Mouse (Mus musculus): ENCODE data around the gene Ndufb6.
A peak's percentile ranks its signal among the peaks of the same experiment; 100 is the strongest.
"Not testable (repeated sequence)": the region's sequence is repeated elsewhere in the genome, so short reads cannot be mapped to it uniquely, and the experiment has no call there.

Ndufb6 gene

DNA sequence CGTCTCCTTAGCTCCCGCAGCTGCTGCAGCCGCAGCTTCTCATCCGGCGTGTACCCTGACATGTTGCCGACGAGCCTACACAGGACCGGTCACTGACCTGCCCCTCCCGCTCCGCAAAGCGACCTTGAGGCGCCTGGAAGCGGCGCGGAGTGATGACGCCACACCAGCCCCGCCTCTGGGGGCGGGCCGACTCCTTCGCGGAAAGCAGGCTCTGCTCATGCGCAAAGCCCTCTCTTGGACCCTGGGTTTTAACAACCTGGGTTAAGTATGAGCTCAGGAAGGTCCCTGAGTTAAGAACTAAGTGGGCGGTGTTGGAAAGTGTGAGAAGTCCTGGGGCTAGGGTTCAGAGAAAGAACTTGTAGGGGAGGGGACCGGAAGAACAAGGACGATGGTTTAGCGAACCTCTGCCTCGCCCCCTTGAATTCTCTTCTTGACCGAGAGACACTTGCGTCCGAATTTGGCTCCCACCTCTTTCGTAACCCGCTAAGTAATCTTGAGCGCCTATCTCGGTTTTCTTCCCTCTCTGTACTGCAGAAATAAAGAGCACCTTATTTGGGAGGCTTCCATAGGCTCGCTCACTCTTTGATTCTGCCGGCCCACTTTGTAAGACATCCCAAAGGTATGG is at the start of gene Ndufb6:
TSS of gene Ndufb6 (minus strand) at position 146 of the 625 bp plus-strand sequence.
- DNase-seq (ENCODE audit: low read depth, low spot score), result peak; percentile 98

DNA sequence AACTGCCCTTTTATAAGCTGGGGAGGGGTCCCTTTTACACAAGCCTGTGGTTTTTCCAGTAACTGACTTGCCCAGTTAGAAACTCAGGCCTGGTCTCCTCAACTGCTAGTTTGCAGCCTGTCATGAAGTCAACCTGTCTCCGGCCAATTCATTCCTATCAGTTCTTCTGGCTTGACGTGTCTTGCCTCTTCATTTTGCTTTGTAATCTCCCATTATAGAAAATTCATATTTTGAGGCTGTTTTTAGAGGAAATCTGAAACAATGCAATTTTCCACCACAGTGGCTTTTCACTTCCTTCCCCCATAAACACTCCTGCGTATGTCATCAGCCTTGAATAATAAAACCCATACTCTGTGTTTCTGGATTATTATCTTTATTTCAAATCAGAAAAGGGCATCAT is 47.9 kb upstream of the Ndufb6 start:
- DNase-seq (ENCODE audit: low read depth, low spot score), result no peak

GRCm38 (mm10) chr4:40324620-40325019 is 45.4 kb upstream of the Ndufb6 start:
- no peak for DNase-seq (ENCODE audit: low read depth, low spot score)

GRCm38 (mm10) chr4:40317404-40317803 is 38.2 kb upstream of the Ndufb6 start:
- no peak for DNase-seq (ENCODE audit: low read depth, low spot score)

- no peak for DNase-seq (ENCODE audit: low read depth, low spot score)
Measured at GRCm38 (mm10) chr4:40313026-40313425, 33.8 kb upstream of the Ndufb6 start.

DNA sequence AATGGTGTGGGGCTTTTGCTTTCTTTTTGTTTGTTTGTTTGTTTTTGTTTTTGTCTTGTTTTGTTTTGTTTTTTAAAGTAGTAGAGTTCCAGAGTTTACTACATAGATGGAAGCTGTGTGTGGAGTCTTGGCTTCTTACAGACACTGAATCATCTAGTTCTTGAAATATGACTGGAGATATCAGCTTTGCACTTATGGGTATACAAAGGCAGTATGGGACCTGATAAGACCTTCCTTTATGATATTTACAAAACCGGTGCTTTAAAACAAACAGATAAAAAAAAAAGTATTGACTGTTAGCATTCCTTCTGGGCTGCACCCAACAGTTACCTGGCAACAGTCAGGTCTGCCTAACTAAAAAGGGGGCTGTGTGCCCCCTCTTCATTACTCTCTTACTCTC is 33.0 kb upstream of the Ndufb6 start:
- no peak for DNase-seq (ENCODE audit: low read depth, low spot score)

DNA sequence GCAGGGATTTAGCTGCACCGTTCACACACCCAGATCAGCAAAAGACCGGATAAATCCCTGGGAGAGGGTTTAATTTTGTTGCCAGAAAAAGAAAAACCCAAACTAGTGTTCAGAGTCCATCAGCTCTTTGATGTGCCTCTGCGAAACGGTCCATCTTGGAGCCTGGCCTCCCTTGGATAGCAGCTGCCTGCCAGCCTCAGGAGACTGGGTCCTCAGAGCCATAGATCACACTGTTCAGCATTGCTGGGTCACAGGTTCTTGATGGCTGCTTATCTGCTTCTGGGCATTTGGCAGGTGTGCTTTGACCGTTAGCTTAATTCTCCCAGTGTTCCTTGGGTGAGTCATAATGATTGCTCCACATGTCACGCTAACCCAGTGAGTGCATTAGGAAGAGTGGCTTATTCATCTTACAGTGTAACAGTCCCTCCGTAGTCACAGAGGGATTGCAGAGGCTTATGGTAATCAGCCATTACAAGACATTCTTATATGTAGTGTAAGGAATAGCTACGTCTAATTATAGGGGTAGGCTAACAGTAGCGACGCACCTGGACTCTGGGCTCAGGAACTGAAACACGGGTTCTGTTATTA is 31.7 kb upstream of the Ndufb6 start:
- DNase-seq (ENCODE audit: low read depth, low spot score), result no peak

DNA sequence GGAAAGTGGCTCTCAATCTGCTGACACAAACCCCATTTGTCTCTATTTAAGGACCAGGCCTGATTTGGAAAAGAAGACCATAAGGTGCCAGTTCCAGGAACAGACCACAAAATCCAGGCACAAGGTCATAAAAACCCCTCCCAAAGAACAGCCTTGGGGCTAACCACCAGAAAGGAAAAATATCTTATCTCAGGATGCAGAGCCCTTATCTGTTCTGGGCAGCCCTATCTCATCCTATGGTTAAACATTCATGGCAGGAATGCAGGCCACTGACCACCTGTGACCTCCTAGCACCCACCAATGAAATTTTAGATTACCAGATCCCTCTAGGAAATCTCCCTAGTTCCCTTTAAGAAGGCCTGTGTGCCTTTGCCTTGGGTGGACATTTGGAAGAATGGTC is 30.5 kb upstream of the Ndufb6 start:
- DNase-seq (ENCODE audit: low read depth, low spot score), result no peak

GRCm38 (mm10) chr4:40302445-40303125 is 23.4 kb upstream of the Ndufb6 start:
- no peak for DNase-seq (ENCODE audit: low read depth, low spot score)

DNA sequence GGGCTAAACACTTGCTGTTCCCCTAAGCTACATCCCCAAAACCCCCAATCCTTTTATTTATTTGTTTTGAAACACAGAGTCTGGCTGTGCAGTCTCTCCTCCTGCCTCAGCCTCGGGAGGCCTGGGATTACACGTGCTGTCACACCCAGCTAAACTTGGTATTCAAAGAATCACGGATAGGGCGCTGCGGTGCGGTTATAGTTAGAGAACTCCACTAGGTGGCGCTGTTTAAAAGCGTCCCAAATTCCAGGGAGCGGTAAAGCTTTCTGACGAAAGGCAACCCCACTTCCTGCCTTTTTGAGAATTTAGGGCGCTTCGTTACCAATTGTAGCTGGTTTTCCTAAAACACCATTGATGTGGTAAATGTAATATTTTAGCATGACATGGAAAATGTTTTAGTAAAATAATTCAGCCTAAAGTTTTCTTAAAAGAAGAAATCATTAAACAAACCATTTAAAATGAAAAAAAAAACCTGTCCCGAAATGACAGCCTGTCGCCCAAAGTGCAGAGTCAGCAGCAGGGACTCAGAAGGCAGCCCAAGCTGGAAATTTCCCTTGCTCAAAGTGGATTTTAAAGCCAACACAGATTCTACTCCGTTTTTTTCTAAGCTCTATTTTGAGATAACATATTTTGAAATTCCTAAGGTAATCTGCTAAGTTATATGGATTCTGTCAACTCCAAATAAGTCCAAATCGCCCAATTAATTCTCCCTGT is 22.0 kb upstream of the Ndufb6 start:
- DNase-seq (ENCODE audit: low read depth, low spot score), result peak; percentile 87

GRCm38 (mm10) chr4:40299169-40299568 is 19.9 kb upstream of the Ndufb6 start:
- DNase-seq (ENCODE audit: low read depth, low spot score), result no peak

GRCm38 (mm10) chr4:40291511-40291910 is 12.3 kb upstream of the Ndufb6 start:
- not testable (repeated sequence) for DNase-seq (ENCODE audit: low read depth, low spot score)

DNA sequence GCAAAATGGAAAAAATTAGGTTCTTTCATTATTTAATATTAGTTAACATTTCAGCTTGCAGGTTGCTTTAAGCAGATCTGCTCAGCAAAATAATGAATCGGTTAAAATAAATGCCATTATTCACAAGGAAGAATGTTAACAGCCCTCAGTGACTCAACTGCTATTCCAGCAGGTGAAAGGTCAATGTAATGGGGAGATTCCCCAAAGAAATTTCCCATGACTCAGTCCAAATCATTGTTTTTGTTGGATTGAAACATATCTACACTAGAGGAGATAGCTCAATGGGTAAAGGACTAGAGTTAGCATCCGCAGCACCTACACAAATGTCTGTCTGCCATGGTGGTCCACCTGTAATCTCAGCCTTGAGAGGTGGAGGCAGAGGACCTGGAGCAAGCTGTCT is 9.8 kb upstream of the Ndufb6 start:
- DNase-seq (ENCODE audit: low read depth, low spot score), result no peak

DNA sequence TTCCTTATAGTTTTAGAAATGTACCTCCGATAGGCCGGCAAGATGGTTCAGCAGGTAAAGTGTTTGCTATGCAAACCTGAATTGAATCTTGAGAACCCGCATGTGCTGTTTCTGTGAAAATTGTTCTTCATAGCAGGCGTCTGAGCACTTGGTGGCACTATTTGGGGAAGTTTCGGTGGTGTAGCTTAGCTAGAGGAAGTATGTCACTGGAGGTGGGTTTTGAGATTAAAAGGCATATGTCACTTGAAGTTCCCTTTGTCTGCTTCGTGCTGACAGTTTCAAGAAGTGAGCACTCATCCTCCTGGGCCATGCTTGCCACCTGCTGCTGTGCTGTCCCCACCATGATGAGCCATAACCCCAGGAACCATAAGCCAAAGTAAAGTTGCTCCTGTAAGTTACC is 8.2 kb upstream of the Ndufb6 start:
- DNase-seq (ENCODE audit: low read depth, low spot score), result no peak

GRCm38 (mm10) chr4:40285582-40285981 is 6.4 kb upstream of the Ndufb6 start:
- DNase-seq (ENCODE audit: low read depth, low spot score), result peak; percentile 63

- no peak for DNase-seq (ENCODE audit: low read depth, low spot score)
Measured at GRCm38 (mm10) chr4:40278880-40279275, 343 bp downstream of the Ndufb6 start.

GRCm38 (mm10) chr4:40269430-40270032 is 9.7 kb downstream of the Ndufb6 start, which contains the start of the genes Smim27 and Topors:
Smim27 (plus strand) TSS chr4:40269579.
Topors (minus strand) TSS chr4:40269850.
- peak; percentile 98 for DNase-seq (ENCODE audit: low read depth, low spot score)

- peak; percentile 27 for DNase-seq (ENCODE audit: low read depth, low spot score)
Measured at GRCm38 (mm10) chr4:40268835-40269234, 10.4 kb downstream of the Ndufb6 start.

DNA sequence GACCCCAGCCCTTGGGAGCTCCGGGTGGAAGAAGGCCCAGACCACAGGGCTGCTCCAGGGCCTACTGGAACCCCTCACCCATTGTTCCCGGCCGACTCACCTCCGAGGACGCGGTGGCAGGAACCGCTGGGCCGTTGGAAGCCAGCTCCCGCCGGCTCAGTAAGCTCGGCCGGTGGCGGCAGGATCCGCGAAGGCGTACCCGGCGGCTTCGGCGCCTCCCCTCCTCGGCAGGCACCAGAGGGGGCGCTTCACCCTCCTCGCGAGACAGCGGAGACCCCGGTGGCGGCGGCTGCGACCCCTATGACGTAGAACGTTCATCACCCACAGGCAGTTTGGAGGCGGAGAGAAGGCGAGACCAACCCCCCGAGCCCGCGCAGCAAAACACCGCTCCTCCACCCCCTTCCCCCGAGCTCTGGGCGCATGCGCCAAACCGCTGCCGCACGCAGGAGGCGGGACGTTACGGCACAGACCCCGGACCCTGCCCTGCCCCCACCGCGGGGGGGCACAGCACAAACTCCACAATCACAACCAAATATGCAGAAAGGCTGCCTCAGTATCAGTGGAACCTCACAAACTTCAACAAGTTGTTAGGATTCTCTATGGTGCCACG is 10.9 kb downstream of the Ndufb6 start:
- DNase-seq (ENCODE audit: low read depth, low spot score), result peak; percentile 95

DNA sequence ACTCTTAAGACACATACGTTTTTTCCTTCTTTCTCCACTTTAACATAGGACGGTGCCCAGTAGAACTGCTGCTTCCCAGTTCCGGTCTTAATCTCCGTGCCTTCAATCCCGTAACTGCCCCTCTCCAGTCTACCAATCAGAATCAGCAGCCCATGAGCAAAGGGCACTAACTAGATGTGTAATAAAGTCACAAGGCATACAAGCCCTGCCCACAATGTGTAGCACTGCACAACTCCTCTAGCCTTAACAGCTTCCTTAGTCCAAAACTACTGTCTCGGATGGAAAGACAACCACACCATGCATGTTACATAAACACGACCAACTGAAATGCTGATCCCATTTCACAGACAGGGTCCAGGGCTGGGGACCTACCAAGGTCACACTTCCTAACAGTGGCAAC is 11.5 kb downstream of the Ndufb6 start:
- no peak for DNase-seq (ENCODE audit: low read depth, low spot score)

DNA sequence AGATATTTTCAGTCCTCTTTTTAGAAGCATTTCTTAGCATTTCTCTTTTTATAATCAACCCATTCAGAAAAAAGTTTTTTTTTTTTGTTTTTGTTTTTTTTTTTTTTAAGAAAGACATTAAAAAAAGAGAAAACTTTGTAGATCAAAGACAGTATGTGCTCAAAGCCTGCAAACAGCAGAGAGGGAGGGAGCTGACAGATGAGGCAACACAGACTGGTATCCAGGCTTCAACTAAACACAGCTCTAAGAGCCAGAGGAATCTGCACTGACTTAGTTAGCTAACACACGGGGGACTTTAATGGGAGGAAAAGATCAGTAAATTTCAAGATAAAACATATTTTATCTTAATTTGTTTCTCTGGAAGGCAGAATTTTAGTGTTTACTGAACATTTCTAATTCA is 14.9 kb downstream of the Ndufb6 start:
- DNase-seq (ENCODE audit: low read depth, low spot score), result no peak
